20 mouse cellular contexts compared by ENCODE assay signal in the genomic region with DNA sequence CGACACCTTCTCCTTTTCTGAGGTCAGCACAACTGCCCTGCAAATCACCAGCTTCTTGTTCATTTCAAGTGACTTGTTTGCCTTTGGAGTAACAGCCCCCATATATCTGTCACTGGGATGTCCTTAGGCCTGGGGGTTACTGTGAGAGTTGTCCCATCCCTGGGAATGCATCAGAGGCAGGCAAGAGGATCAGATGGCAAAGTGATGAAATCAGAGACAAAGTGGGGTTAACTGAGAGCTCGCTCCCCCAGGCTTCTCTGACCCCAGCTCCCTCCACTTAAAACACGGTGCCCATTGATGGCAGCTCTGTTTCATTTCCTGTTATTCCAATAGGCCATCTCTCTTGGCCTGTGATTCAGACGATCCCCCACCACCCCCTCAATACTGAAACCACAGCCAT.
DNase-seq lines count a peak whose midpoint lies in the region; ATAC-seq lines count a peak whose summit lies in the region.
"Had no signal": no experiment of that assay in that cellular context is flagged by ENCODE, and none has a peak within 500 bp of the region (broad histone marks: within the 10 kb centered on the region; RNA-seq: fewer than 3 reads in every experiment).

No protein-coding gene starts in this region.

- no peaks in the 10 kb centered on the region for H3K4me1 ChIP-seq in kidney, embryonic 14.5 days (ENCODE audit: control insufficient read depth, insufficient read depth, low read length)
- no peaks in the 10 kb centered on the region for H3K4me1 ChIP-seq in neural tube, embryonic 15.5 days
- H3K4me1 ChIP-seq: forebrain, embryonic 15.5 days had no signal

- H3K4me3 ChIP-seq in kidney, embryonic 14.5 days (ENCODE audit: low read length), result no peak overlapping the region
- no peak overlapping the region for H3K4me3 ChIP-seq in neural tube, embryonic 15.5 days (replicated peaks)
- H3K4me3 ChIP-seq: embryonic facial prominence, embryonic 12.5 days; forebrain, embryonic 15.5 days; heart, embryonic 13.5 days; hindbrain, embryonic 12.5 days had no signal

- no peaks in the 10 kb centered on the region for H3K27me3 ChIP-seq in kidney, embryonic 14.5 days (ENCODE audit: control insufficient read depth, insufficient read depth, low read length)
- no peaks in the 10 kb centered on the region for H3K27me3 ChIP-seq in neural tube, embryonic 15.5 days (replicated peaks)
- H3K27me3 ChIP-seq: embryonic facial prominence, embryonic 12.5 days; forebrain, embryonic 15.5 days; heart, embryonic 13.5 days; hindbrain, embryonic 12.5 days had no signal

- 16% methylated on average over 4 of the region's 4 CpGs for WGBS in kidney, embryonic 14.5 days
- 36% methylated on average over 4 of the region's 4 CpGs for WGBS in neural tube, embryonic 15.5 days

- peak; percentile 91 for ATAC-seq in kidney, embryonic 14.5 days (ENCODE audit: low FRiP score, low TSS enrichment)
- ATAC-seq in neural tube, embryonic 15.5 days (ENCODE audit: low FRiP score), result no peak
- ATAC-seq: forebrain, embryonic 15.5 days; hindbrain, postnatal 0 days had no signal

- H3K27ac ChIP-seq in kidney, embryonic 14.5 days (ENCODE audit: low read depth, low read length), result no peak overlapping the region
- no peak overlapping the region for H3K27ac ChIP-seq in neural tube, embryonic 15.5 days (replicated peaks)
- H3K27ac ChIP-seq: embryonic facial prominence, embryonic 12.5 days; forebrain, embryonic 15.5 days; heart, embryonic 13.5 days; hindbrain, embryonic 12.5 days; hindbrain, postnatal 0 days had no signal

- no peaks in the 10 kb centered on the region for H3K36me3 ChIP-seq in kidney, embryonic 14.5 days (ENCODE audit: control insufficient read depth, insufficient read depth, low read length)
- H3K36me3 ChIP-seq in neural tube, embryonic 15.5 days, result no peaks in the 10 kb centered on the region
- H3K36me3 ChIP-seq: embryonic facial prominence, embryonic 12.5 days; forebrain, embryonic 15.5 days; heart, embryonic 13.5 days; hindbrain, embryonic 12.5 days had no signal

- no peak for DNase-seq in kidney, adult 11 months
- DNase-seq in neural tube, embryonic 10.5 days (ENCODE audit: extremely low spot score, low spot score), result peak; percentile 19
- DNase-seq in embryo, embryonic 11 days, result peak; percentile 24
- peak; percentile 6 for DNase-seq in yolk sac, embryonic 10.5 days (ENCODE audit: low spot score)
- DNase-seq in urinary bladder, postnatal 25 days (ENCODE audit: low spot score), result no peak
- DNase-seq in layer of hippocampus, adult 8-10 months (ENCODE audit: low spot score in 2 of 2), result no peak
- DNase-seq: adrenal gland, adult 2 months; adrenal gland, postnatal 36 days; cerebellum, adult 11 months; cerebellum, adult 8-10 months; cerebellum, postnatal 14 days; gastrocnemius, postnatal 10 days; heart, postnatal 36 days had no signal

- no peak overlapping the region for H3K9ac ChIP-seq in kidney, embryonic 14.5 days (ENCODE audit: low read depth, low read length)
- no peak overlapping the region for H3K9ac ChIP-seq in neural tube, embryonic 15.5 days (replicated peaks)
- H3K9ac ChIP-seq: embryonic facial prominence, embryonic 12.5 days; forebrain, embryonic 15.5 days; heart, embryonic 13.5 days; hindbrain, embryonic 12.5 days had no signal

- no peak overlapping the region for H3K4me2 ChIP-seq in kidney, embryonic 14.5 days (replicated peaks; ENCODE audit: low read depth, low read length)
- H3K4me2 ChIP-seq in neural tube, embryonic 15.5 days, result no peak overlapping the region
- H3K4me2 ChIP-seq: embryonic facial prominence, embryonic 12.5 days; forebrain, embryonic 15.5 days; heart, embryonic 13.5 days; hindbrain, embryonic 12.5 days had no signal

- no peaks in the 10 kb centered on the region for H3K9me3 ChIP-seq in kidney, embryonic 14.5 days (ENCODE audit: control insufficient read depth, low read length)
- no peaks in the 10 kb centered on the region for H3K9me3 ChIP-seq in neural tube, embryonic 15.5 days (replicated peaks)
- H3K9me3 ChIP-seq: embryonic facial prominence, embryonic 12.5 days; forebrain, embryonic 15.5 days; heart, embryonic 13.5 days; hindbrain, embryonic 12.5 days had no signal

Comparison
In these comparisons a context has a peak if more than half of its experiments do, and no peak if none do; other contexts are left out.
1. DNase-seq: peak in neural tube, embryonic 10.5 days (single experiment), embryo, embryonic 11 days (single experiment) and yolk sac, embryonic 10.5 days (single experiment); none in kidney, adult 11 months (single experiment), urinary bladder, postnatal 25 days (single experiment) and layer of hippocampus, adult 8-10 months (0 of 2).